Mouse (Mus musculus) hindbrain, embryonic 12.5 days (tissue): Measurements from ENCODE around the gene Ftsj1. TPM values are rescaled to one million over a fixed set of nuclear protein-coding genes. Genes with fewer than 3 reads are reported as not detected.

Experiments
- ATAC-seq: fragments of 200-750 bp; cut with Nextera tagmentation; 2 replicates; pipeline ENCODE4 v1.8.0; 2017; ENCODE audit warnings: moderate TSS enrichment; ENCODE audit not compliant: low FRiP score
- H3K27ac ChIP-seq: fragments of 300-500 bp; sonication (generic); 2 replicates; pipeline ENCODE4 v1.5.1; 2016; ENCODE audit warnings: mild to moderate bottlenecking
- H3K27me3 ChIP-seq: fragments of 300-500 bp; sonication (generic); 2 replicates; pipeline ENCODE4 v1.6.1; 2016; ENCODE audit warnings: mild to moderate bottlenecking
- H3K36me3 ChIP-seq: fragments of 300-500 bp; sonication (generic); 2 replicates; pipeline ENCODE4 v1.6.1; 2016; ENCODE audit warnings: mild to moderate bottlenecking
- H3K4me1 ChIP-seq: fragments of 300-500 bp; sonication (generic); 2 replicates; pipeline ENCODE4 v1.6.1; 2016
- H3K4me2 ChIP-seq: fragments of 300-500 bp; sonication (generic); replicated peaks from 2 replicates; pipeline ENCODE4 v1.6.1; 2016; ENCODE audit warnings: mild to moderate bottlenecking
- H3K4me3 ChIP-seq: fragments of 300-500 bp; sonication (generic); 2 replicates; pipeline ENCODE4 v1.5.1; 2016; ENCODE audit warnings: mild to moderate bottlenecking
- H3K9ac ChIP-seq: fragments of 300-500 bp; sonication (generic); 2 replicates; pipeline ENCODE4 v1.6.1; 2016; ENCODE audit warnings: mild to moderate bottlenecking, moderate library complexity
- H3K9me3 ChIP-seq: fragments of 300-500 bp; sonication (generic); replicated peaks from 2 replicates; pipeline ENCODE4 v1.6.1; 2016; ENCODE audit warnings: mild to moderate bottlenecking
- WGBS: fragments of 180-500 bp; shearing (Covaris S2); methylation state at CpG from one replicate; pipeline ENCODE4 v1.1.7; 2016; 5-methylcytosine and 5-hydroxymethylcytosine counted together
- polyA plus RNA-seq: library from polyadenylated mRNA; unstranded; fragments of >200 nt; fragmentation: Nextera tagmentation; extraction: Ambion mirVana; gene quantifications from 2 replicates; pipeline ENCODE4 v1.2.1, GENCODE M21; 2016

Ftsj1 gene
- polyA plus RNA-seq = 43.1 and 43.5 TPM in 2 replicates

DNA sequence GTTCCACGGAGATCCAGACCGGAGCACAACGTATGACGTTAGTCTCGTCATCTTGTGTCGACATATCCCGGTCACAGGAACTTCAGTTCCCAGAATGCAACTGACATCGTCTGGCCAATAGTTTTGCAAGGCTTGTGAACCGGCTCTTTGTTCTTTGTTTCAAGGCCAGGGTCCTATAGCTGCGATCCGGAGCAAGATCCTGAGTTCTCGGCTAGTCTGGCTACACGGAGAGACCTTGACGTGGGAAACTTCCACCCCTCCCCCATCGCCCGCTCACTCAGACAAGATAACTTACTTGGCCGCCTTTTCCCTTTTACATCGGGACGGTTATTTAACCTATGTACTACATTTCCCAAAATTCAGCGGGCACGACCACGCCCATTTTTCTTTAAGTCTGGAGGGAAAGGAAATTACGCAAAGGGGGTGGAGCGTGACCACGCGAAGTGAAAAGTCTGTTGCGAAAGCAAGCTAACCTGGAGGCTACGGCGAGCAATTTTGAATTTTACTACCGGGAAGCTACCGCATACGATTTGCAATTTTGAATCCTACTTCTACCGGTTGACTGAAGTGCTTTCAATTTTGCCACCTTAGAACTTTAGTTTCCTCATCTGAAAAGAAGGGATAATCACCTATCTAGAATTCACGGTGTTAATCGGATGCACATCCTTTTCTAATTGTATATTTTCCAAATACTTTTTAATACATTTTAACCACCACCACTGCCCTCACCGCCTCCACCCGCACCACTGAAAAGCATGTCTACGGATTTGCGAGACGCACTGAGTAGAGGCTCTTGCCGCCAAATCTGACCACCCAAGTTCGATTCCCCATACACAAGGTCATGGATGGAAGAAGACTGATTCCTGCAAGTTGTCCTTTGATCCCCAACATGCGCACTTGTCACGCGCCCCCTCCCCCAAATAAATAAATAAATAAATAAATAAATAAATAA is at the start of gene Ftsj1:
TSS of gene Ftsj1 (minus strand) at position 73 of the 952 bp plus-strand sequence.
- H3K27me3 ChIP-seq = no peaks in the 10 kb centered on the region
- peak; percentile 93 for ATAC-seq
- H3K9ac ChIP-seq = peak within 1 kb of the TSS; percentile 66
- peaks cover 4% of the 10 kb centered on the region for H3K4me1 ChIP-seq
- 0 out of 2 replicates have a peak within 1 kb of the TSS, but pooled peaks have one; percentile 64 for H3K27ac ChIP-seq
- WGBS = 18% methylated on average over 45 of the region's 45 CpGs
- no peaks in the 10 kb centered on the region for H3K9me3 ChIP-seq
- peak within 1 kb of the TSS; percentile 53 for H3K4me3 ChIP-seq
- H3K4me2 ChIP-seq = peak within 1 kb of the TSS; percentile 53
- no peaks in the 10 kb centered on the region for H3K36me3 ChIP-seq

DNA sequence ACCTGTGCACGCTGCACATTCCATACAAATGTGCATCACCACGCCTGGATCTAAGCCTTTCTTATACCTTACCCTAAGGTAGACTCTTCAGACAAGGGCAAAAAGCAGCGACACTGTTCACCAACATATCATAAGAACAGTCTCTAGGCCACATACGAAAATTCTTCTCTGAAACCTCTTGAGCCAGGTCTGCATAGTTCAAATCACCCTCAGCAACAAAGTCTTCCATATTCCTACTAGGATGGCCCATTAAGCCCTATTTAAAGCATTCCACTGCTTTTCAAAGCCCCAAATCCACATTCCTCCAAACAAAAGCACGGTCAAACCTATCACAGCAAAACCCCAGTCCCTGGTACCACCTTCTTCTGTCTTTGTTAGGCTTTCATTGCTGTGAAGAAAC is 36.4 kb upstream of the Ftsj1 start:
- Histone ChIP-seq H3K4me3 (no peak overlapping the region), H3K36me3 (no peaks in the 10 kb centered on the region), H3K9ac (no peak overlapping the region), H3K4me2 (no peak overlapping the region), H3K4me1 (no peaks in the 10 kb centered on the region), H3K9me3 (no peaks in the 10 kb centered on the region), H3K27me3 (no peaks in the 10 kb centered on the region), H3K27ac (no peak overlapping the region)
- 79% methylated on average over 5 of the region's 5 CpGs for WGBS
- ATAC-seq = no peak

DNA sequence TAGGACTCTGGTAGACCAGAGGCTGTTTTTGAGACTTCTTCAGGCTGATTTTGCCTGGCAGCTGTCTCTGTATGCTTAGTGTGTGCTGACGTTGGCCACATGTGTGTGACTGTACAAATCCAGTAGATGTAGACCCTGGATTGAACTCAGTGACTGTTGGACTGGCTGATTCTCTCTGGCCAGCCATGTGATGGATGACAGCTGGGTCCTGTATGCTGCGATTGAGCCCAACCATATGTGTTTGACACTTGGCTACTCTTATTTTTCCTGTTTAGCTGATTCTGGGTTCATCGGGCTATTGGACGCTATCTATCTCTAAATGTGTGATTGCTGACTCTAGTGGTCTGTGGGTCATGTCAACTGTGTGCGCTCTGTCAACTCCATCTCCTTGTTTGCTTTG is 21.9 kb upstream of the Ftsj1 start:
- H3K27me3 ChIP-seq = peaks cover 12% of the 10 kb centered on the region; the same call in 1 of the 2 replicates
- H3K36me3 ChIP-seq = no peaks in the 10 kb centered on the region
- H3K27ac ChIP-seq = no peak overlapping the region
- no peak for ATAC-seq
- no peaks in the 10 kb centered on the region for H3K9me3 ChIP-seq
- no peak overlapping the region for H3K4me2 ChIP-seq
- no peak overlapping the region for H3K4me3 ChIP-seq
- WGBS = 94% methylated on average over 5 of the region's 5 CpGs
- H3K9ac ChIP-seq = no peak overlapping the region
- H3K4me1 ChIP-seq = no peaks in the 10 kb centered on the region

DNA sequence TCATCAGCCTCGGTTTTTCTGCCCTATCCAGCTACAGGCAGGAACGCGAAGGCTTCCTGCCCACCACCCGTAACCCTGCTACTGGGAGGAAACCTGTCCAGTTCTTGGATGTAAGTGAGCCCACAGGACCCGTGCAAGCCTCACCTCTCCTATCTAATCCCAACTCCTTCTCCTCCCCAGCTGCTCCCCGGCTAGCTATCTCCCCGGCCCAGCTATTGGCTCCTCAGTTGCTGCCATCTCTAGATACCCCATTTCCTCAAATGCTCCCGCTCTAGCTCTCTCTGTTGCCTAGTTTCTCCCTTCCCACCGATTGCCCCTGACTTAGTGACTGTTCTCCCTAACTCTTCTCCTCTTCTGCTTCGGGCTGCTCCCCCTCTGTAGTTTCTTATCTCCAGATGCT is 19.8 kb upstream of the Ftsj1 start:
- 34% methylated on average over 10 of the region's 10 CpGs for WGBS

DNA sequence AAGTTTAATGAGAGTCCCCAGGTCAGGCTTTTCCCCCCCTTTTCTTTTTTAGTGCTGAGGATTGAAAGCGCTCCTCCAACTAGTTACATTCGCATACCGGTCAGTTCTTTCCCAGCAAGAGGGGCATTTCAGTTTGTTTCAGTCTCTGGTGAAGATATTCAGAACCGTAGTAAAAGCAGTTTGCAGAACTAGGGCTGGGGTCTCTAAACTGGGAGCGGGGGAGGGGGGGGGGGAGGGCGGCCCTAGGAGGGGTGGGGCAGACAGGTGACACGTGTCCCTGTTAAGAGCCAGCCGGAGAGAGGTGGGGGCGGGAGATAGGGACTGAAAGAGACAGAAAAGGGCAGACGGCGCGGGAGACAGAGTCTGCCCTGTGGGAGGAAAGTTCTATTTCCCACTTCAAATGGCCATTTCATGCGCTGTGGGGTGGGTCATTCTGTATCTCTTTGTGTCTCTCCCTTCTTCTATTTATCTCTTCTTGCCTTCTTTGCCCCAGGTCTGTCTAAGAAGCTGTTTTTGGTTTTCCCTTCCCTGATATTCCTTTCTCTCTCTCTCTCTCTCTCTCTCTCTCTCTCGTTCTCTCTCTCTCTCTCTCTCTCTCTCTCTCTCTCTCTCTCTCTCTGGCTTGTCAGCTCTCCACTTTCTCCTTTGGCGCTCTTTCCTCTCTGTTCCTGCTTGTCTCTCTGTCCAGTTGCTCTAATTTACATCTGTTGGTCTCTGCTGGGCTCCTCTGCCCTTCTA is 19.0 kb upstream of the Ftsj1 start, which contains the start of gene Slc38a5:
TSS of gene Slc38a5 (plus strand) at position 51 of the 738 bp plus-strand sequence.
- Histone ChIP-seq H3K9ac (no peak within 1 kb of the TSS), H3K27ac (no peak within 1 kb of the TSS), H3K4me2 (peak within 1 kb of the TSS; percentile 24), H3K27me3 (peaks cover 12% of the 10 kb centered on the region; the same call in 1 of the 2 replicates), H3K4me1 (no peaks in the 10 kb centered on the region), H3K9me3 (no peaks in the 10 kb centered on the region), H3K4me3 (peak within 1 kb of the TSS; percentile 10; the same call in 1 of the 2 replicates), H3K36me3 (no peaks in the 10 kb centered on the region)
- no peak for ATAC-seq
- 17% methylated on average over 9 of the region's 15 CpGs for WGBS

More for the DNA sequence above, 19.8 kb upstream of the Ftsj1 start:
- Histone ChIP-seq H3K4me1 (no peaks in the 10 kb centered on the region), H3K4me3 (no peak overlapping the region), H3K9me3 (no peaks in the 10 kb centered on the region), H3K27ac (no peak overlapping the region), H3K36me3 (no peaks in the 10 kb centered on the region), H3K27me3 (peaks cover 12% of the 10 kb centered on the region; the same call in 1 of the 2 replicates), H3K9ac (no peak overlapping the region), H3K4me2 (peak overlapping the region; percentile 24)
- ATAC-seq = no peak

DNA sequence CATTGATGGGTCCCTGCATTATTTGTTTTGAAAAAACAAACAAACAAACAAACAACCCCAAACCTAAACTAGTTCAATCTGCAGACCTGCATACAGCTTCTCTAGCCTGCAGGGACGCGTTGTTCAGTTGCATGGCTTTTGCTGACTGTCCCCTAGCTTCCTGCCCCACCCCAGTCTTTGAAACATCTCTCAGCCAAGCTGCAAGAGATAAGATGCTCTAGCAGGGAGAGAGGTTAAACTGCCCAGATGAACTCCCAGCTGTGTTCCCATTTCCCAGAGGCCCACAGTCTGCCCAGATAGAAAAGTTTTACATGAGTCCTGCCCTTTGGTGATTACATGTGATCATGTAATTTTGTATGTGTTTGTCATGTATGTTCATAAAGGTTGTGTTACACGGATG is 12.0 kb upstream of the Ftsj1 start:
- no peaks in the 10 kb centered on the region for H3K27me3 ChIP-seq
- H3K27ac ChIP-seq = no peak overlapping the region
- 84% methylated on average over 3 of the region's 3 CpGs for WGBS
- no peak overlapping the region for H3K4me3 ChIP-seq
- H3K36me3 ChIP-seq = no peaks in the 10 kb centered on the region
- no peak overlapping the region for H3K9ac ChIP-seq
- no peaks in the 10 kb centered on the region for H3K4me1 ChIP-seq
- H3K9me3 ChIP-seq = no peaks in the 10 kb centered on the region
- no peak for ATAC-seq
- H3K4me2 ChIP-seq = no peak overlapping the region

DNA sequence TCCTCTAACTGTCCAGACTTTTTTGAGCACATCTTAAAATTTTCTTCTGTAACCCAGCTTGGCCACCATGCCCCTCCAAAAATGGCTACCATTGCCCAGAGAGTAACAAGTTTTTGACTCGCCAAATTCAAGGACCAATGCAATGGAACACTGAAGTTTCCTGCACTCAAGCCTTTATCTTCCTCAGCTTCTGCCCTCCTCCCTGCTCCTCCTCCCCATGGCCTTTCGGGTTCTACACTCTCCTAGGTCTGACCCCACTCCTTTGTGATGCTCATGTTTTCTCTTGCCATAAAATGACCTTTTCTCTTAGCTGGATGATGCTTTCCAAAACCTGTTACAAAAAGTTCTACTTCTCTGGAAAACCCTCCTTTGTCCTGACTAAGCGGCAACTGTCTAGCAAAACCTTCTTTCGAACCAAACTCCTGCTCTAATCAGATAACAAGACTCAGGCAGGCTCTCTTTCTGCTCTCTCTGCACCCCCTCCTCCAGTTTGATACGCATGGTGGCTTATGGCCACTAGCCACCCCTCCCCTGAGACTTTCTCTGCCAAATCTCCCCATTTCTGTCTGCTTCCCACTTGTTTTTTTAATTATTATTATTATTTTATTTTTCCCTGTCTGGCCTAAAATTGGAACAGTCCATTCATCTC is 11.1 kb upstream of the Ftsj1 start:
- H3K27me3 ChIP-seq = no peaks in the 10 kb centered on the region
- no peak overlapping the region for H3K4me2 ChIP-seq
- H3K36me3 ChIP-seq = no peaks in the 10 kb centered on the region
- H3K4me1 ChIP-seq = no peaks in the 10 kb centered on the region
- no peak for ATAC-seq
- H3K27ac ChIP-seq = no peak overlapping the region
- H3K9ac ChIP-seq = no peak overlapping the region
- no peaks in the 10 kb centered on the region for H3K9me3 ChIP-seq
- 77% methylated on average over 5 of the region's 5 CpGs for WGBS
- no peak overlapping the region for H3K4me3 ChIP-seq

DNA sequence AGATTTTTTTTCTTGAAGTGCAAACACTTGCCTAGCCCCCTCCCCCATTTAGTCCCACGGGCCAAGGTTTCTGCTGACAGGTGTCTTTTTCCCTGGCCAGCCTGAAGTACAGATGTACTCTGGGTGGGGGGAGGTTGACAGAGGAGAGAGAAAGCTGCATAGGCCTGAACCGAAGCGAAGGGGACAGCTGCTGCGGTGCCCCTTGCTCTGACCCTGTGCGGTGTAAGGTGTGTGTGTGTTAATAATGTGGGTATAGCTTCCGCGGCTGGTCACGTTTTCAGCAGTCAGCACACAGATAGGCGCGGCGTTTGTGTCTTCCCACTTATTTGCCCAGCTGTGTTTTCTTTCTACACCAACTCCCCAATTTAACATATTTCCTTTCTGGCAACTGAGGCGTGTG is 7.3 kb upstream of the Ftsj1 start:
- Histone ChIP-seq H3K4me2 (no peak overlapping the region), H3K9ac (no peak overlapping the region), H3K27ac (no peak overlapping the region), H3K27me3 (no peaks in the 10 kb centered on the region), H3K4me3 (no peak overlapping the region), H3K9me3 (no peaks in the 10 kb centered on the region), H3K36me3 (no peaks in the 10 kb centered on the region), H3K4me1 (no peaks in the 10 kb centered on the region)
- WGBS = 69% methylated on average over 12 of the region's 12 CpGs
- ATAC-seq = no peak

DNA sequence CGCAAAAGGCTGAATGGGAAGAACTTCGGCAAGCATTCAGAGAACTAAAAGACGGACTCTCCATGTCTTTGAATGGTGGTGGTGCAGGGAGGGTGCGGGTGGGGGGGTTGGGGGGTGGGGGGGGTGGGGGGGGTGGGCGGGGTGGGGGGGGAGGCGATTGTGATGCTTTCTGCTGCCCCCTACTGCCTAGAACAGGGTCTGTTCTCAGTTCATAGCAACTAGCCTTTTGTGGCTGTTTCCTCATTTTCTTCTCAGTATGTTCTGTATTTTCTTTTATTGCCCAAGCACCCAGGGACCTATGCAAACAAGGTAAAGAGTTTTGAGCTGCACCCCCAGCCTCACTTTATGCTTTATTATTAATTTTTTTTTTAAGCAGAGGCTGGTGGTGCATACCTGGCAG is 3.6 kb upstream of the Ftsj1 start:
- Histone ChIP-seq H3K36me3 (no peaks in the 10 kb centered on the region), H3K9me3 (no peaks in the 10 kb centered on the region), H3K27ac (no peak overlapping the region), H3K4me3 (no peak overlapping the region), H3K4me1 (peaks cover 4% of the 10 kb centered on the region), H3K27me3 (no peaks in the 10 kb centered on the region), H3K9ac (no peak overlapping the region), H3K4me2 (no peak overlapping the region)
- 18% methylated on average over 6 of the region's 6 CpGs for WGBS
- no peak for ATAC-seq

DNA sequence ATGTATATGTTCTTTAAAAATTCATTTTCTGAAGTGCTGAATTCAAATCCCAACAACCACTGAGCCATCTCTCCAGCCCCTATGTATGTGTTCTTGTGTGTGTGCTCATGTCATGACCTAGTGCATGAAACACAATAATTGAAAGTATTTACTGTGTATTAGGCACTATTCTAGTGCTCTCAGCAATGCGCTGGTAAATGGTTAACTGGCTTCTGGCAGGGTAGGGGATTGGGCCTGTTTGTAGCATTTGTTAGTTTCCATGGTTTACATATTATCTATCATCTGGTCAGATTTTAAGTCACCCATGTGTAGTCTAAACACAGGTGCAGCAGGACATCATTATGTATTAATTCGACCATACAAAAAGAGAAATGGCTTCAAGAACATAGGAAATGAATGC is 1.5 kb upstream of the Ftsj1 start:
- no peak overlapping the region for H3K4me2 ChIP-seq
- 84% methylated on average over 2 of the region's 2 CpGs for WGBS
- H3K9ac ChIP-seq = no peak overlapping the region
- peaks cover 4% of the 10 kb centered on the region for H3K4me1 ChIP-seq
- H3K36me3 ChIP-seq = no peaks in the 10 kb centered on the region
- no peaks in the 10 kb centered on the region for H3K9me3 ChIP-seq
- no peaks in the 10 kb centered on the region for H3K27me3 ChIP-seq
- H3K4me3 ChIP-seq = no peak overlapping the region
- no peak for ATAC-seq
- no peak overlapping the region for H3K27ac ChIP-seq

DNA sequence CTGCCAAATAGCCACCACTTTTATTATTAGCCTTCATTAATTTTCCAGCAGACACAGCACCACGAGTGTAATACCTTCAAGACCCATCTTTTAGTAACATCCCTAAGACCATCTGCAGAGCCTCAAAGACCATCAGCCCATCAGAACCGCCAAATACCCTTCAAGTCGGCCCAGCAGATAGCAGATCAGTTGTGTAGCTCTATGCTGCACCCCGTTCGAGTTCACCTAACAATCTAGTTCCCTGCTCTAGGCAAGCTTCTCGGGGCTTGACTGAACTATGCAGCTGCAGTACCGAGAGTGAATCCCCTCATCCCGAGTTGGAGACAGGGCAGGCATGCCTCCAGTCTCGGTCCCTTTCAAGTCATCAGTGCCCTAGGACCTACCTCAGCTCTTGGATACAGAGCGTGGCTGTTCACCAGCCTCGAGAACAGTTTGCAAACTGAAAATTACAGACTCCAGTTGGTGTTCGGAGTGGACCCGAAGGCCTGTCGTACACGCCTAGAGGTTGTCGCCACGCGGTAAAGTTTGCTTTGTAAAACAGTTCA is 345 bp downstream of the Ftsj1 start:
- no peaks in the 10 kb centered on the region for H3K27me3 ChIP-seq
- H3K4me2 ChIP-seq = peak overlapping the region; percentile 53
- WGBS = 21% methylated on average over 18 of the region's 18 CpGs
- no peaks in the 10 kb centered on the region for H3K36me3 ChIP-seq
- H3K4me3 ChIP-seq = peak overlapping the region; percentile 53
- peak; percentile 60 for ATAC-seq
- no peaks in the 10 kb centered on the region for H3K9me3 ChIP-seq
- peaks cover 4% of the 10 kb centered on the region for H3K4me1 ChIP-seq
- no peak overlapping the region for H3K27ac ChIP-seq
- H3K9ac ChIP-seq = peak overlapping the region; percentile 66
